In genomic region chr7:130216272-130216671, GRCm38 (mm10) we compare ENCODE assay signal across 10 mouse cellular contexts.
DNase-seq lines count a peak whose midpoint lies in the region; ATAC-seq lines count a peak whose summit lies in the region.
"Had no signal": no experiment of that assay in that cellular context is flagged by ENCODE, and none has a peak within 500 bp of the region (broad histone marks: within the 10 kb centered on the region; RNA-seq: fewer than 3 reads in every experiment).

No protein-coding gene starts in this region.

- H3K9ac ChIP-seq in hindbrain, embryonic 13.5 days = no peak overlapping the region
- H3K9ac ChIP-seq in midbrain, embryonic 11.5 days (ENCODE audit: low read length) = no peak overlapping the region
- H3K9ac ChIP-seq in midbrain, embryonic 16.5 days (ENCODE audit: low read depth, low read length) = no peak overlapping the region
- H3K9ac ChIP-seq in midbrain, embryonic 14.5 days (replicated peaks; ENCODE audit: low read length) = no peak overlapping the region
- H3K9ac ChIP-seq: liver, embryonic 15.5 days had no signal

- H3K27me3 ChIP-seq in hindbrain, embryonic 13.5 days = 0 out of 2 replicates have a peak, but pooled peaks cover 3% of the 10 kb centered on the region
- H3K27me3 ChIP-seq in hindbrain, embryonic 10.5 days (ENCODE audit: insufficient read depth, poor library complexity, severe bottlenecking) = 0 out of 2 replicates have a peak, but pooled peaks cover 2% of the 10 kb centered on the region
- 0 out of 2 replicates have a peak, but pooled peaks cover 3% of the 10 kb centered on the region for H3K27me3 ChIP-seq in midbrain, embryonic 11.5 days (ENCODE audit: control insufficient read depth, insufficient read depth, low read length)
- no peaks in the 10 kb centered on the region for H3K27me3 ChIP-seq in midbrain, embryonic 16.5 days (ENCODE audit: control insufficient read depth, insufficient read depth, low read depth, low read length)
- no peaks in the 10 kb centered on the region; the same call in 1 of the 2 replicates for H3K27me3 ChIP-seq in midbrain, embryonic 14.5 days (ENCODE audit: control insufficient read depth, insufficient read depth, low read length)
- H3K27me3 ChIP-seq: liver, embryonic 15.5 days had no signal

- H3K4me2 ChIP-seq in hindbrain, embryonic 13.5 days = no peak overlapping the region
- H3K4me2 ChIP-seq in midbrain, embryonic 11.5 days = peak overlapping the region; percentile 17; the same call in 1 of the 2 replicates
- H3K4me2 ChIP-seq in midbrain, embryonic 16.5 days (ENCODE audit: low read length) = no peak overlapping the region
- H3K4me2 ChIP-seq in midbrain, embryonic 14.5 days (ENCODE audit: low read length) = peak overlapping the region; percentile 5; the same call in 1 of the 2 replicates
- H3K4me2 ChIP-seq: liver, embryonic 15.5 days had no signal

- H3K27ac ChIP-seq in hindbrain, embryonic 13.5 days = peak overlapping the region; percentile 44; the same call in 1 of the 2 replicates
- no peak overlapping the region for H3K27ac ChIP-seq in hindbrain, embryonic 10.5 days
- peak overlapping the region; percentile 48 for H3K27ac ChIP-seq in midbrain, embryonic 11.5 days (ENCODE audit: low read depth, low read length)
- no peak overlapping the region for H3K27ac ChIP-seq in midbrain, embryonic 16.5 days (ENCODE audit: low read length)
- H3K27ac ChIP-seq in midbrain, embryonic 14.5 days (replicated peaks; ENCODE audit: low read depth, low read length) = peak overlapping the region; percentile 9; the same call in 1 of the 2 replicates
- H3K27ac ChIP-seq: liver, embryonic 15.5 days had no signal

- H3K9me3 ChIP-seq in hindbrain, embryonic 13.5 days = no peaks in the 10 kb centered on the region
- no peaks in the 10 kb centered on the region for H3K9me3 ChIP-seq in hindbrain, embryonic 10.5 days
- H3K9me3 ChIP-seq in midbrain, embryonic 11.5 days (ENCODE audit: control insufficient read depth, low read length) = no peaks in the 10 kb centered on the region
- no peaks in the 10 kb centered on the region for H3K9me3 ChIP-seq in midbrain, embryonic 16.5 days (replicated peaks; ENCODE audit: control insufficient read depth, low read length, poor library complexity, severe bottlenecking)
- H3K9me3 ChIP-seq in midbrain, embryonic 14.5 days (ENCODE audit: control insufficient read depth, low read length) = no peaks in the 10 kb centered on the region
- H3K9me3 ChIP-seq: liver, embryonic 15.5 days had no signal

- H3K4me3 ChIP-seq in hindbrain, embryonic 13.5 days = no peak overlapping the region
- no peak overlapping the region for H3K4me3 ChIP-seq in hindbrain, embryonic 10.5 days
- no peak overlapping the region for H3K4me3 ChIP-seq in midbrain, embryonic 11.5 days (ENCODE audit: low read depth, low read length)
- H3K4me3 ChIP-seq in midbrain, embryonic 16.5 days (ENCODE audit: low read depth, low read length) = no peak overlapping the region
- no peak overlapping the region for H3K4me3 ChIP-seq in midbrain, embryonic 14.5 days (replicated peaks; ENCODE audit: low read depth, low read length)
- H3K4me3 ChIP-seq: liver, embryonic 15.5 days had no signal

- no peak for ATAC-seq in hindbrain, embryonic 13.5 days (ENCODE audit: low FRiP score)
- peak; percentile 63; the same call in 1 of the 2 replicates for ATAC-seq in midbrain, embryonic 11.5 days (ENCODE audit: low FRiP score)
- ATAC-seq in midbrain, embryonic 16.5 days = no peak
- peak; percentile 62; the same call in 1 of the 2 replicates for ATAC-seq in midbrain, embryonic 14.5 days (ENCODE audit: low FRiP score, low TSS enrichment)
- ATAC-seq: activated CD4-positive, CD25-positive, alpha-beta regulatory T cell, adult 4 months had no signal

- no peaks in the 10 kb centered on the region for H3K36me3 ChIP-seq in hindbrain, embryonic 13.5 days
- peaks cover 68% of the 10 kb centered on the region for H3K36me3 ChIP-seq in hindbrain, embryonic 10.5 days
- no peaks in the 10 kb centered on the region for H3K36me3 ChIP-seq in midbrain, embryonic 11.5 days (ENCODE audit: control insufficient read depth, insufficient read depth, low read length)
- no peaks in the 10 kb centered on the region for H3K36me3 ChIP-seq in midbrain, embryonic 16.5 days (ENCODE audit: control insufficient read depth, insufficient read depth, low read length)
- no peaks in the 10 kb centered on the region for H3K36me3 ChIP-seq in midbrain, embryonic 14.5 days (ENCODE audit: control insufficient read depth, insufficient read depth, low read length)
- H3K36me3 ChIP-seq: liver, embryonic 15.5 days had no signal

- no peak for DNase-seq in hindbrain, embryonic 10.5 days (ENCODE audit: low spot score)
- peak; percentile 90 for DNase-seq in midbrain, embryonic 11.5 days (ENCODE audit: low spot score, missing footprints)
- DNase-seq in midbrain, embryonic 14.5 days = no peak
- DNase-seq in kidney, adult 11 months = no peak
- DNase-seq in frontal cortex, adult 2 months (ENCODE audit: extremely low spot score in 1 of 2, low spot score in 1 of 2) = no peak
- DNase-seq: thymus, postnatal 36 days had no signal

- WGBS in hindbrain, embryonic 13.5 days = 28% methylated on average over 4 of the region's 4 CpGs
- 46% methylated on average over 4 of the region's 4 CpGs for WGBS in hindbrain, embryonic 10.5 days
- WGBS in midbrain, embryonic 11.5 days = 15% methylated on average over 4 of the region's 4 CpGs
- 12% methylated on average over 4 of the region's 4 CpGs for WGBS in midbrain, embryonic 16.5 days
- WGBS in midbrain, embryonic 14.5 days = 10% methylated on average over 4 of the region's 4 CpGs

- peaks cover 27% of the 10 kb centered on the region for H3K4me1 ChIP-seq in hindbrain, embryonic 13.5 days (replicated peaks)
- H3K4me1 ChIP-seq in hindbrain, embryonic 10.5 days (replicated peaks) = peaks cover 41% of the 10 kb centered on the region
- H3K4me1 ChIP-seq in midbrain, embryonic 11.5 days (ENCODE audit: control insufficient read depth, insufficient read depth, low read length) = peaks cover 32% of the 10 kb centered on the region
- peaks cover 13% of the 10 kb centered on the region for H3K4me1 ChIP-seq in midbrain, embryonic 16.5 days (ENCODE audit: control insufficient read depth, insufficient read depth, low read length)
- peaks cover 28% of the 10 kb centered on the region for H3K4me1 ChIP-seq in midbrain, embryonic 14.5 days (ENCODE audit: control insufficient read depth, insufficient read depth, low read length)

Comparison
In these comparisons a context has a peak if more than half of its experiments do, and no peak if none do; other contexts are left out.
1. ATAC-seq: peak in midbrain, embryonic 11.5 days (single experiment) and midbrain, embryonic 14.5 days (single experiment); none in hindbrain, embryonic 13.5 days (single experiment) and midbrain, embryonic 16.5 days (single experiment).
2. H3K27ac ChIP-seq: peak in hindbrain, embryonic 13.5 days (single experiment), midbrain, embryonic 11.5 days (single experiment) and midbrain, embryonic 14.5 days (single experiment); none in hindbrain, embryonic 10.5 days (single experiment) and midbrain, embryonic 16.5 days (single experiment).
3. H3K4me2 ChIP-seq: peak in midbrain, embryonic 11.5 days (single experiment) and midbrain, embryonic 14.5 days (single experiment); none in hindbrain, embryonic 13.5 days (single experiment) and midbrain, embryonic 16.5 days (single experiment).